9 mouse cellular contexts compared by ENCODE assay signal in the genomic region with DNA sequence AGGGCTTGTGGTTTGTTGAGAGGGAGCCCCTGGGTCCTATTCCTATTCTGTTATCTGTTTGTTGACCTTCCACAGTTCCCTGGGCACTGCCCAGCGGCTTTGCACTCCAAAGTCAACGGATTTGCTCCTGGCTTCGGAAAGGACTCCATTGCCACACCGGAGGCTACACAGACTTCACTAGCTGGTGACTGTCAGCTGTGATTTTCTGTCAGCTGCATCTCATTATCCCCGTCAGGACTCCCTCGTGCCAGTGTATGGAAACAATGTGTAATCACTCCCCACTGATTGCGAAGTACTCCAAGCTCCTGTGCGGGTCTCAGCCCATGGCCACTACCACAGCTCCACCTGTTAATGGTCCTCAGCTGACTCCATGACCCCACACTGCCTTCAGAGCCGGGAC.
DNase-seq lines count a peak whose midpoint lies in the region; ATAC-seq and TF ChIP-seq lines count a peak whose summit lies in the region.
"Had no signal": no experiment of that assay in that cellular context is flagged by ENCODE, and none has a peak within 500 bp of the region (broad histone marks: within the 10 kb centered on the region; RNA-seq: fewer than 3 reads in every experiment).

No protein-coding gene starts in this region.

- no peak for TF ChIP-seq POLR2A in kidney, adult 2 months (IDR thresholded peaks at IDR 0.05; ENCODE audit: low read depth, low read length)

- 73% methylated on average over 9 of the region's 9 CpGs for WGBS in kidney, adult 2 months

- H3K4me1 ChIP-seq in kidney, adult 2 months (ENCODE audit: control insufficient read depth, insufficient read depth, low read length) = no peaks in the 10 kb centered on the region

- no peak overlapping the region for H3K27ac ChIP-seq in gastrocnemius, adult 2 months
- no peak overlapping the region for H3K27ac ChIP-seq in kidney, adult 2 months (ENCODE audit: insufficient read depth, low read depth, low read length)
- H3K27ac ChIP-seq: limb, embryonic 12.5 days had no signal

- no peaks in the 10 kb centered on the region for H3K36me3 ChIP-seq in kidney, adult 2 months (ENCODE audit: control insufficient read depth, insufficient read depth, low read length)
- H3K36me3 ChIP-seq: limb, embryonic 12.5 days had no signal

- intact Hi-C loops in gastrocnemius, adult 2 months (cut with DNase I) = no loop called here
- intact Hi-C loops in gastrocnemius, postnatal 36 days (cut with DNase I) = no loop called here

- no peaks in the 10 kb centered on the region for H3K27me3 ChIP-seq in kidney, adult 2 months (replicated peaks; ENCODE audit: control insufficient read depth, insufficient read depth, low read length)
- H3K27me3 ChIP-seq: limb, embryonic 12.5 days had no signal

- no peak for TF ChIP-seq CTCF in gastrocnemius, adult 2 months (IDR thresholded peaks at IDR 0.05)
- TF ChIP-seq CTCF in kidney, adult 2 months (conservative IDR thresholded peaks at IDR 0.05; ENCODE audit: insufficient read depth, insufficient read length, low read depth, low read length) = no peak

- ATAC-seq in granulocyte monocyte progenitor cell, adult 5-6 weeks (replicated peaks; ENCODE audit: poor library complexity, severe bottlenecking) = no peak

- DNase-seq in gastrocnemius, adult 2 months = peak; percentile 18
- no peak for DNase-seq in gastrocnemius, postnatal 36 days
- DNase-seq in ovary, postnatal 36 days (ENCODE audit: low spot score) = peak; percentile 10
- no peak for DNase-seq in ovary, adult 18-20 months (ENCODE audit: low spot score)
- peak; percentile 6 for DNase-seq in heart, postnatal 4 days
- DNase-seq in skeletal muscle tissue, adult 2 months (ENCODE audit: low read depth, low spot score) = peak; percentile 12
- no peak for DNase-seq in kidney, adult 2 months

- H3K4me3 ChIP-seq in gastrocnemius, adult 2 months = no peak overlapping the region
- H3K4me3 ChIP-seq in kidney, adult 2 months (ENCODE audit: insufficient read depth, low read depth, low read length) = no peak overlapping the region
- H3K4me3 ChIP-seq: limb, embryonic 12.5 days had no signal

Comparison
In these comparisons a context has a peak if more than half of its experiments do, and no peak if none do; other contexts are left out.
1. DNase-seq: peak in gastrocnemius, adult 2 months (single experiment), ovary, postnatal 36 days (single experiment), heart, postnatal 4 days (single experiment) and skeletal muscle tissue, adult 2 months (single experiment); none in gastrocnemius, postnatal 36 days (0 of 2), ovary, adult 18-20 months (single experiment) and kidney, adult 2 months (single experiment).